Mouse (Mus musculus) cerebellum, postnatal 36 days (tissue): ENCODE measurements around the gene Arrdc5.

Experiments used
- DNase-seq, 2 experiments: peaks; one replicate each; pipeline ENCODE4 v3.0.0; 2021 to 2022; ENCODE audit warnings: mixed read lengths in 2 of 2

Arrdc5 gene

DNA sequence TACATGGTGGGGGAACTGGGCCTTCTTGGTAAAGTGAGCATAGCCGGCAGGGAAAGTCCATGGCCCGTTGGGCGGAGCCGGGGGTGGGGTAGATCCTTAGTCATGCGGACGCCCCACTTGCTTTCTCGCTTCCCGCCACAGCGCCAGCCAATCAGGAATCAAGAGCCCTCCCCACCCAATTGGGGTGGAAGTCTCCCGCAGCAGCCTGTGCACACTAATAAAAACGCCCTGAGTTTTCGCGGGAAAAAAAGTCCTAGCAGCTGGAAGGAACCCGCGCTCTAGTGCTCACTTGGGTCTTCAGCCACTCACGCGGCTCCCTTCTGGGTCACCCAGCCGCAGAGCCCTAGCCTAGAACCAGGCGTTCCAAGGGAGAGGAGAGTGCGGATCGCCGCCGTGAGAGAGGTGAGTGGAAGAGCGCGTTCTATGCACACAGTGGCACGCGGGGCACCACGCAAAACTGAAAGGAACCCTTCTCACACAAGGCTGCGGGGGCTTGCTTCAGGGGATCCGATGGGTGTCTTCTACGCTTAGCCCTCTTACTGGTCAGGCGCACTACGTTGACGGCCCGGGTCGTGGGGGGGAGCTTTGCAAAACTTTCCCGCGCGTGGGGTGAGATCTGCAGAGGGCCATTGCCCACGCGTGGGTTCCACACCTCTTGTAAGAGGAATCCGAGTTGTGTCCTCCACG lies 3.2 kb upstream of the Arrdc5 start, which contains the start of gene Uhrf1:
TSS of gene Uhrf1 (plus strand) at position 162 of the 687 bp plus-strand sequence.
- no peak for DNase-seq

DNA sequence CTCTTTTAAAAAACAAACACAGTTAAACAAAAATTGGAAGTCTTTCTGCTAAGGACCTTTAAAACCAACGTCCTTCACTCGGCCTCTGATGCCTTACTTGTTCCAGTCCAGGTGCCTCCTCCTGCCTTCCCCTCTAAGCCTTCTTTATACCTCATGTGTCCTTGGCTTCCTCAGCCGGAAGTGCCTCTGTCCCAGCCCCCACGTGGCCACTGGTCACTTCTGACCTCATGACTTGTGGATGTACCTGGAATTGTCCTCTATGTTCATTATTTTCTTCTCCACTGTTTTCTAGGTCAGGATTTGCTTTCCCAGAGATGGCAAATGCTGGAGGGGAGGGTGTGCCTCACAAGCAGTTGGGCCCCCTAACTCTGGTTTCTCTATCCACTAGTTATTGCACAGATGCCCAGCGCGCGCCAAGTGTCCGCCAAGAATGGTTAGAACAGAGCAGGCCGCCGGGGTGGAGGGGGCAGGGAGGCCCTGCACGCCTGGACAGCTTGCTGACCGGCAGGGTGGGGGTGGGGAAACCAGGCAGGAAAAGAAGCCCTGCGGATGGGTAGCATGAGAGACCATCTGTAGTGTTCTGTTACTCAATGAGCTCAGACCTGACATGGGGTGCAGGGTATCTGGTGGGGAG lies 2.4 kb upstream of the Arrdc5 start:
- DNase-seq = no peak

GRCm38 (mm10) chr17:56298238-56298637 lies 1.8 kb downstream of the Arrdc5 start:
- no peak for DNase-seq

DNA sequence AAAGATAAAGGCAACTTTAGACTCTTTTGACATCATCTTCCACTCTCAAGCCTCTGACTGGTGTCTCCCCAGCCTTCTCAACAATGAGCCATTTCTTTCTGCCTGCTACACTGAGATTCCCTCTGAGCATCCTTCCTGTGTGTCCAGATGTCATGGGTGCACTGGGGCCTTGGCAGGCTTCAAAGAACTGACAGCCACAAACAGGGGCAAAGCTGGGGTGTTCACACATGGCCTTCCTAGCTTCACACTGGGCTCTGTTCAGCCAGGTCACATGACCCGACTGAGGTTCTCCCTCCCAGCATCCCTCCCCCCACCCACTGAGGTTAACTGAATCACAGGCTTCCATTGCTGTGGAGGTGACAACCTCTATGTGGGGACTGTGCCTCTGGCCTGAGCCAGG lies 3.9 kb downstream of the Arrdc5 start:
- DNase-seq = no peak

GRCm38 (mm10) chr17:56294241-56294640 lies 5.8 kb downstream of the Arrdc5 start:
- peak; percentile 62 to 70 for DNase-seq

DNA sequence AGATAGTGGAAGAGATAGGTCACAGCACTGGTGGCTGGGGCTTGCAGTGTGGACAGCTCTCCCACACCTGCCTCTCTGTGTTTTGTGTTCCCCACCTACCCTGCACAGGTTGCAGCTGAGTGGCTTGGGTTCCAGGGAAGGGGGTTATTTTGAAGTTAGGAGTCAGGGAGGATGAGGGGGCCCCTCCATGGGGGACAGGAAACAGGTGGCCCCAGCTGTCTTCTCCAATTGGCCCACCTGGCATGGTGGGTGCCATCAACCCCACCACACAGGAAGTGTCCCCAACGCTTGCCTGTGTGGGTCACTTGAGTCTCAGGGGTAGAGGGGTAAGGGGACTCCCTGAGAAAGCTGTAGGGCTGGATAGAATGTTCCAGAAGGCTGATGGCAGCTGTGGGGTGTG lies 6.8 kb downstream of the Arrdc5 start:
- no peak for DNase-seq

DNA sequence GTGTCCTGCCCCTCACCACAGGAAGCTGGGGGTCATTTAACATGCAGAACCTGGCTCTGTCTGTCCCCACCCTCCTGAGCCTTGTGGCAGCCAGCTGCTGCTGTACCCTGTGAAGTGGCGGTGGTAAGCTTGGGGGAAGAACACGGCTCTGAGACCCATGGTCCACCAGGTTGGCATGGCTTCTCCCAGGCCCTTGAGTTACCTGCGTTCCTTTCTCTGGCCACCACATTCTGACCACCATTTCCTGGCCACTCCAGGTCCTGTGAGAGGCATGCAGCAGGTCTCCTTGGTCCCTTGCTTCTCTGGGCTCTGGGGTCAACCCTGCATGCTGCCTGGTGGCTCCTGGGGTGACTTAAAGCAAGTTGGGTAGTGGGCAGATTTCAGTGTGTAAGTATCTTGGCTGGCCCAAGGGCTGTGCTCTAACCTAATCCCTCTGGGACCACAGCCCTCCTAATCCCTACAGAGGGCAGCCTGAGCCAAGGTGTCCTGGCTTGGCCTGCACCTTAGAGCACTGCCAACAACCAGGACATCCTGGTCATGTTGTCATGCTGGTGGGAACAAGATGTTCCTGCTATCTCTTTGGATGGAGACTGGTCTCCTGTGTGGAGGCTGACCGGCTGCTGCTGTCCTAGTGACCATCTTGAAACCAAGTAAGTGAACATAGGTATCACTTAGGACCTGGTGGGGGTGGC lies 7.4 kb downstream of the Arrdc5 start, which contains the start of gene Plin3:
TSS of gene Plin3 (minus strand) at position 343 of the 692 bp plus-strand sequence.
- peak in 1 of 2 experiments; percentile 29 for DNase-seq

- no peak for DNase-seq
These were observed 8.1 kb downstream of the Arrdc5 start for GRCm38 (mm10) chr17:56291826-56292475.

GRCm38 (mm10) chr17:56291171-56291511 lies 8.9 kb downstream of the Arrdc5 start:
- peak; percentile 66 to 74 for DNase-seq

DNA sequence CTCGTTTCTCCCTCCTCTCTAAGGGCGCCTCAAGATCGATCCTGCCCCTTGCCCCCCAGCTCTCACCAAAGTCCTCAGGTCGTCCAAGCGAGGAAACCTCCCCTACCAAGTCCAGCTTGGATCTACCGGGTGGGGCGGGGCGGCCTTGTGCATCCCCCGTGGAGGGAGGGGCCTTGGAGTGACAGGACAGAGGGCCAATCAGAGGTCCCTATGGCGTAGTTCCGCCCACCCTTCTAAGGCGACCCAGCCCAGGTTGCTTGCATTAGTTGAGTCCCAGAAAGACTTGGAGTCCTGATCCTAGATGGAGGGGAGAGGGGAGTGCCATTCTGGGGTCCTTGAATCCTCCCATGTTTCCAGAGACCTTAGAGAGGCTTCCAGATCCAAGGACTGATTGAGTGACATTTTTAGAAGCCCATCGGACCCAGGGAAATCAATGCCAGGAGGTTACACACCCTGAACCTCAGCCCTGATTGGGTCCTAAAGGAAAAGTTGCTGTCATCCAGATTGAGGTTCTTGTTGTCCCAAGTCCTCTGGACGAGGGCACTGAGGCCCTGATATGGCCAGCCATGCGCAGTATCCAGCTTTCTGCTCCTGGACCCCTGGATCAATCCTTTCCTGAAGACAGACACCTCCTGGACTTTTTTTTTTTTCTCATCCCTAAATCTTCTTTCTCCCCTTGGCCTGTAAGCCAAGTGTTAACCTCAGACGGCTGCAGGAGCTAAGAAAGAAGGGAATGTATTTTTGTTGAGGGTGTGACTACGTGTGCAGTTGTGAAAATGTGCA lies 9.5 kb downstream of the Arrdc5 start:
- DNase-seq = peak; percentile 38 to 52

- DNase-seq = no peak
These were observed 10.4 kb downstream of the Arrdc5 start for GRCm38 (mm10) chr17:56289371-56290331.

DNA sequence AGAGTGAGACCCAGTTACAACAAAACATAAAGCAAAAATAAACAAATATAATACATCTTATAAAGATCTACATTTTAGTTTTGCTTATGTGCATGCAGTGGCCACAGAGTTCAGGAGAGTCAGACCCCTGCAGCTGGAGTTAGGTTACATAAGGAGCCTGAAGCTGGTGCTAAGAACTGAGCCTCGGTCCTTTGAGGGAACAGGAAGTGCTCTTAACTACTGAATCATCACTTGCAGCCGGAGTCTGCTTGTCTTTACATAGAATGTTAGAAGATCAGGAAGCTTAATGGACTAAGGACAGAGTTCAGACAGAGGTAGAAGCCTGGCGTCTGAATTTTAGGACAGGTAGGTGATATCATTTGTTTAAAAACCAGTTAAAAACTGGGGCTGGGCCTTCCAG lies 11.2 kb downstream of the Arrdc5 start:
- DNase-seq = no peak

DNA sequence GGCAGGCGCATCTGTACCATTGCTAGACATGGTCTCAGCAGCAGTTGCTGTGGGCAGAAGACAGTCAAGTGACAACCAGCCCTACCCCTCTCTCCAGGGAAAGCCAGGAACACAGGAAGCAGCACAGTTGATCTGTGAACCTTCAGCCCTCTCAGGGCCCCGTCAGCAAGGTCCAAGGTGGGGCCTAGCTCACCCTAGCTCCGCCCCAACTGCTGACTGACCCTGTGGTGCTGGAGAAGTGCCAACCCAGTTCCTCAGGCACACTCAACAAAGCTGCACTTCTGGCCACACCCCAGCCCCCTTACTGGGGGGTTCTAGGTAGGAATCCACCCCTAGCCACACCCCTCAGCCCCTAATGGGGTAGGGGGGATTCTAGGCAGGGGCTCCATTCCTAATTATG lies 12.3 kb downstream of the Arrdc5 start:
- DNase-seq = no peak

- no peak for DNase-seq
These were observed 14.1 kb downstream of the Arrdc5 start for GRCm38 (mm10) chr17:56285995-56286394.

DNA sequence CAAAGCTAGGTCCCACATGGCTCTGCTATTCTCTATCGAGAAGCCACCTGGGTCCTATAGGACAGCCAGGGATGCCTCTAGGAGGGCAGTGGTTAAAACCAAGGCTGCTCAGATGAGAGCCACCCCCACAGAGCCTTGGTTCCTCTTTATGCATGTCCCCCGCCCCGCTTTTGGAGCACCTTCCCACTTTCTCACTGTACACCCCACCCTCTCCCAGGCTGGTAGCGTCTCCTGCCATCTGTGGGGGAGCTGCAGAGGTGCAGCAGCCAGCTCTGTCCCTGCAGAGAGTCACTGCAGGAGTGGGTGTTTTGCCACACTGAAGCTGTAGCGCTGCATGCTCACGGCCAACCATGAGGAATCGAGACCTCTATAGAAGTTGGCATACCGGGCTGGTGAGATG lies 16.8 kb downstream of the Arrdc5 start:
- DNase-seq = no peak

- DNase-seq = no peak
These were observed 17.3 kb downstream of the Arrdc5 start for GRCm38 (mm10) chr17:56282802-56283201.

DNA sequence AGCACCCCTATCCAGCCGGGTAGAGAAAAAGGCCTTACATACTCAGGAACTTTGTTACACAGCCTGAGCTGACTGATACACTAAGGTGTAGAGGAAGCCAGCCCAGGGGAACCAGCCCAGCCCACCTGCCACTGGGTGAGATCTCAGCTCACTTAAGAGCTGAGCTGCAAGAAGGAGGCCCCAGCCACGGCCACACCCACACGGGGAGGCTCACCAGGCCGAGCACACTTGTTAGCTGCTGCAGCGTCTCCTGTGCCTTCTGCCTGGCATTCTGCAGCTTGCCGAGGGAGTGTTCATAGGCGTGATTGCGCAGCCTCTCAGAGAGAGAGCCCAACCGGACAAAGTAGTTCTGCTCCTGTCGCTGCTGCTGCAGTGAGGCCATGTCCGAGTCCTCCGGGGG lies 18.9 kb downstream of the Arrdc5 start:
- DNase-seq = no peak

- DNase-seq = no peak
These were observed 20.5 kb downstream of the Arrdc5 start for GRCm38 (mm10) chr17:56279481-56280155.

- no peak for DNase-seq
These were observed 21.7 kb downstream of the Arrdc5 start for GRCm38 (mm10) chr17:56278340-56278739.

GRCm38 (mm10) chr17:56277567-56277893 lies 22.6 kb downstream of the Arrdc5 start:
- DNase-seq = no peak
